Mouse (Mus musculus) stomach, embryonic 16.5 days (tissue): ENCODE data around the gene Olfr381. TPM values are rescaled to one million over a fixed set of nuclear protein-coding genes. Genes with fewer than 3 reads are reported as not detected.
"Not testable (repeated sequence)": the region's sequence is repeated elsewhere in the genome, so short reads cannot be mapped to it uniquely, and the experiment has no call there.

Experiments
- ATAC-seq: fragments of 200-750 bp; cut with Nextera tagmentation; 2 replicates; pipeline ENCODE4 v1.8.0; 2017; ENCODE audit warnings: moderate number of reproducible peaks, moderate TSS enrichment; ENCODE audit not compliant: insufficient read depth, low FRiP score
- H3K27ac ChIP-seq: fragments of 300-500 bp; sonication (generic); 2 replicates; pipeline ENCODE4 v1.5.1; 2014; ENCODE audit warnings: low read length
- H3K27me3 ChIP-seq: fragments of 300-500 bp; sonication (generic); 2 replicates; pipeline ENCODE4 v1.6.1; 2014; ENCODE audit warnings: low read length, control low read depth, mixed read lengths; ENCODE audit not compliant: control insufficient read depth, insufficient read depth
- H3K36me3 ChIP-seq: fragments of 300-500 bp; sonication (generic); 2 replicates; pipeline ENCODE4 v1.6.1; 2014; ENCODE audit warnings: low read length; ENCODE audit not compliant: control insufficient read depth, insufficient read depth
- H3K4me1 ChIP-seq: fragments of 300-500 bp; sonication (generic); 2 replicates; pipeline ENCODE4 v1.6.1; 2014; ENCODE audit warnings: low read length, control low read depth, mixed read lengths; ENCODE audit not compliant: control insufficient read depth, insufficient read depth
- H3K4me2 ChIP-seq: fragments of 300-500 bp; sonication (generic); 2 replicates; pipeline ENCODE4 v1.6.1; 2014; ENCODE audit warnings: low read depth, low read length, mixed read lengths
- H3K4me3 ChIP-seq: fragments of 300-500 bp; sonication (generic); replicated peaks from 2 replicates; pipeline ENCODE4 v1.5.1; 2014; ENCODE audit warnings: mild to moderate bottlenecking, low read length
- H3K9ac ChIP-seq: fragments of 300-500 bp; sonication (generic); 2 replicates; pipeline ENCODE4 v1.6.1; 2014; ENCODE audit warnings: low read length
- H3K9me3 ChIP-seq: fragments of 300-500 bp; sonication (generic); replicated peaks from 2 replicates; pipeline ENCODE4 v1.6.1; 2016; ENCODE audit warnings: low read length, control low read depth; ENCODE audit not compliant: control insufficient read depth
- WGBS: fragments of 180-500 bp; shearing (Covaris S2); extraction: QIAGEN DNeasy Blood & Tissue Kit; methylation state at CpG from one replicate; pipeline ENCODE4 v1.1.7; 2014; 5-methylcytosine and 5-hydroxymethylcytosine counted together
- polyA plus RNA-seq: library from polyadenylated mRNA; unstranded; fragments of >200 nt; fragmentation: Nextera tagmentation; extraction: Ambion mirVana; gene quantifications from 2 replicates; pipeline ENCODE4 v1.2.1, GENCODE M21; 2015

Olfr381 gene
- not detected in 2 replicates for polyA plus RNA-seq

GRCm38 (mm10) chr11:73491503-73491902 lies at the start of gene Olfr381:
Gene Olfr381, minus strand, starts transcription at chr11:73491603.
- no peak for ATAC-seq
- Histone ChIP-seq H3K9me3 (no peaks in the 10 kb centered on the region), H3K27ac (no peak within 1 kb of the TSS), H3K4me2 (no peak within 1 kb of the TSS), H3K27me3 (no peaks in the 10 kb centered on the region), H3K9ac (no peak within 1 kb of the TSS), H3K4me3 (no peak within 1 kb of the TSS), H3K4me1 (no peaks in the 10 kb centered on the region), H3K36me3 (no peaks in the 10 kb centered on the region)

GRCm38 (mm10) chr11:73528971-73529370 lies 37.6 kb upstream of the Olfr381 start:
- not testable (repeated sequence) for H3K4me2 ChIP-seq, H3K4me1 ChIP-seq, ATAC-seq, H3K36me3 ChIP-seq, H3K9me3 ChIP-seq, H3K4me3 ChIP-seq, H3K27ac ChIP-seq, H3K27me3 ChIP-seq, H3K9ac ChIP-seq
- 92% methylated on average over 1 of the region's 1 CpGs for WGBS

- H3K4me1 ChIP-seq, result no peaks in the 10 kb centered on the region
- H3K27me3 ChIP-seq, result no peaks in the 10 kb centered on the region
- no peak for ATAC-seq
- H3K27ac ChIP-seq, result no peak within 1 kb of the TSS
- no peaks in the 10 kb centered on the region for H3K36me3 ChIP-seq
- H3K4me3 ChIP-seq, result no peak within 1 kb of the TSS
- no peaks in the 10 kb centered on the region for H3K9me3 ChIP-seq
- no peak within 1 kb of the TSS for H3K4me2 ChIP-seq
- H3K9ac ChIP-seq, result no peak within 1 kb of the TSS
These were observed 25.7 kb upstream of the Olfr381 start, which contains the start of gene Olfr382 for GRCm38 (mm10) chr11:73517097-73517496. Gene Olfr382, minus strand, starts transcription at chr11:73517197.

- Histone ChIP-seq H3K4me1 (no peaks in the 10 kb centered on the region), H3K9me3 (no peaks in the 10 kb centered on the region), H3K9ac (no peak within 1 kb of the TSS), H3K4me3 (no peak within 1 kb of the TSS), H3K4me2 (no peak within 1 kb of the TSS), H3K27me3 (no peaks in the 10 kb centered on the region), H3K27ac (no peak within 1 kb of the TSS), H3K36me3 (no peaks in the 10 kb centered on the region)
- no peak for ATAC-seq
- 71% methylated on average over 1 of the region's 1 CpGs for WGBS
These were observed 34.0 kb downstream of the Olfr381 start, which contains the start of gene Olfr380 for GRCm38 (mm10) chr11:73457408-73457807. Gene Olfr380, minus strand, starts transcription at chr11:73457508.

Other genes with a start within 250 kb of the Olfr381 start
- 0.40 and 0.47 TPM in 2 replicates for gene Trpv3, start 224.2 kb downstream of the Olfr381 start, polyA plus RNA-seq
- gene Aspa, start 162.0 kb downstream of the Olfr381 start, polyA plus RNA-seq, result 4.2 and 4.5 TPM in 2 replicates
- not detected in 2 replicates for gene Gm49340, start 161.9 kb downstream of the Olfr381 start, polyA plus RNA-seq
- 0.27 TPM in 1 of 2 replicates, not detected in the other for gene Spata22, start 161.9 kb downstream of the Olfr381 start, polyA plus RNA-seq
- gene Olfr20, start 140.8 kb downstream of the Olfr381 start, polyA plus RNA-seq, result not detected in 2 replicates
- gene Olfr376, start 120.4 kb downstream of the Olfr381 start, polyA plus RNA-seq, result not detected in 2 replicates
- not detected in 2 replicates for gene Olfr1, start 92.0 kb downstream of the Olfr381 start, polyA plus RNA-seq
- gene Olfr378, start 63.1 kb downstream of the Olfr381 start, polyA plus RNA-seq, result not detected in 2 replicates
- gene Olfr380, start 34.1 kb downstream of the Olfr381 start, polyA plus RNA-seq, result not detected in 2 replicates
- gene Olfr382, start 25.6 kb upstream of the Olfr381 start, polyA plus RNA-seq, result not detected in 2 replicates
- not detected in 2 replicates for gene Olfr385, start 101.4 kb upstream of the Olfr381 start, polyA plus RNA-seq
- gene Olfr384, start 107.0 kb upstream of the Olfr381 start, polyA plus RNA-seq, result not detected in 2 replicates
- not detected in 2 replicates for gene Zfp735, start 197.2 kb upstream of the Olfr381 start, polyA plus RNA-seq